Mouse (Mus musculus) CH12.LX (cell line): ENCODE measurements at regions not wholly inside any gene's neighbourhood (a gene's known extent, or its start where the extent isn't known, plus 50 kb on each side); places are given as distances from the start of the nearest gene placed in this dataset.

ENCODE experiments used
- CTCF ChIP-seq, 2 experiments: IDR thresholded peaks in 1 of 2; conservative IDR thresholded peaks in 1 of 2; 2 replicates each; pipeline ENCODE4 v1.5.1; 2011 to 2012; ENCODE audit warnings: low read depth in 2 of 2, low read length in 2 of 2, improper control_type of control experiment in 1 of 2, inconsistent platforms in 1 of 2, mild to moderate bottlenecking in 1 of 2, moderate library complexity in 1 of 2
- ELF1 ChIP-seq: IDR thresholded peaks from 2 replicates; pipeline ENCODE4 v1.6.1; 2014; ENCODE audit warnings: low read depth, mild to moderate bottlenecking, inconsistent platforms, low read length, improper control_type of control experiment
- HCFC1 ChIP-seq: IDR thresholded peaks from 2 replicates; pipeline ENCODE4 v1.6.1; 2012; ENCODE audit warnings: low read depth, mild to moderate bottlenecking, inconsistent platforms, low read length, improper control_type of control experiment
- JUND ChIP-seq: conservative IDR thresholded peaks from 2 replicates; pipeline ENCODE4 v1.6.1; 2011; ENCODE audit warnings: low read depth, low read length, improper control_type of control experiment
- KAT2A ChIP-seq: IDR thresholded peaks from 2 replicates; pipeline ENCODE4 v1.6.1; 2012; ENCODE audit warnings: low read length, improper control_type of control experiment, inconsistent platforms; ENCODE audit not compliant: insufficient replicate concordance
- MAX ChIP-seq: IDR thresholded peaks from 2 replicates; pipeline ENCODE4 v1.6.1; 2011; ENCODE audit warnings: low read length, improper control_type of control experiment
- MEF2A ChIP-seq: IDR thresholded peaks from 2 replicates; pipeline ENCODE4 v1.6.1; 2014; ENCODE audit warnings: low read depth, mild to moderate bottlenecking, inconsistent platforms, low read length, improper control_type of control experiment, borderline replicate concordance
- POLR2A ChIP-seq: IDR thresholded peaks from 2 replicates; pipeline ENCODE4 v1.6.1; 2011; ENCODE audit warnings: low read depth, mild to moderate bottlenecking, improper control_type of control experiment, low read length
- POLR2AphosphoS2 ChIP-seq: IDR thresholded peaks from 2 replicates; pipeline ENCODE4 v1.6.1; 2011; ENCODE audit warnings: low read depth, low read length, improper control_type of control experiment
- SMC3 ChIP-seq: IDR thresholded peaks from 2 replicates; pipeline ENCODE4 v1.6.1; 2011; ENCODE audit warnings: low read depth, low read length, improper control_type of control experiment
- UBTF ChIP-seq: IDR thresholded peaks from 2 replicates; pipeline ENCODE4 v1.6.1; 2012; ENCODE audit warnings: low read depth, mild to moderate bottlenecking, inconsistent platforms, low read length, improper control_type of control experiment, moderate library complexity
- USF1 ChIP-seq: IDR thresholded peaks from 2 replicates; pipeline ENCODE4 v1.6.1; 2014; ENCODE audit warnings: low read depth, mild to moderate bottlenecking, inconsistent platforms, low read length, improper control_type of control experiment
- USF2 ChIP-seq: conservative IDR thresholded peaks from 2 replicates; pipeline ENCODE4 v1.6.1; 2011; ENCODE audit warnings: low read depth, low read length, improper control_type of control experiment

GRCm38 (mm10) chr13:107389074-107389473 is 367.1 kb upstream of the Kif2a start:
- TF ChIP-seq MEF2A (no peak), USF1 (no peak), CTCF (conservative IDR thresholded peaks at IDR 0.05 in 1 of 2, IDR thresholded peaks at IDR 0.05 in 1 of 2; ENCODE audit: low read depth in 2 of 2, low read length in 2 of 2) (no peak), POLR2AphosphoS2 (no peak), SMC3 (no peak), ELF1 (no peak), HCFC1 (no peak), USF2 (no peak), MAX (no peak), POLR2A (no peak), UBTF (no peak), KAT2A (no peak), JUND (no peak)
